Mouse (Mus musculus): Measurements from ENCODE around the gene Prkd2. TPM values are rescaled to one million over a fixed set of nuclear protein-coding genes. Genes with fewer than 3 reads are reported as not detected.
A peak's percentile ranks its signal among the peaks of the same experiment; 100 is the strongest.

Gene Prkd2
- polyA plus RNA-seq, 1 experiment from 2014 or later, result 11.1 TPM

DNA sequence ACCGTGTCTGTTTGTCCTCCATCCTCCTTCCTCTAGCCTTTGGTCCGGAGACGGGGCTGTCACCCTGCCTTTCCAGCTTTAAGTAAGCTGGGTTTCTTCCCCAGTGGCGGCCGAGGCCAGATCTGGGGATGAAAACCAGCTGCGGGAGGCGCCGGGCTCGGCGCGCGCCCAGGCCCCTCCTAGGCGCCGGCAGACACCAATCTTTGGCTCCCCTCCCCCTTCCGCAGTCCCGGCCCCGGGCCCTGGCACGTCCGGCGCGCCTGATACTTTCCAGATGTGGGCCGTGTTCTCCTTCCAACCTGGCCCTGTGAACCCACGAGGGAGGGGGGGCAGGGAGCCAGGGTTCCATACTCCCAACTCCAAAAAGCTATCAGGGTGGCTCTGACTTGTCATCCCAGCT lies 48.2 kb downstream of the Prkd2 start:
- peak overlapping the region; percentile 40 for H3K4me3 ChIP-seq (replicated peaks; ENCODE audit: low read length)
- H3K27ac ChIP-seq (ENCODE audit: low read length), result peak overlapping the region; percentile 97
- peaks cover 11% of the 10 kb centered on the region; the same call in 1 of the 2 replicates for H3K27me3 ChIP-seq (ENCODE audit: control insufficient read depth, insufficient read depth, low read length)
- peaks cover 5% of the 10 kb centered on the region for H3K9me3 ChIP-seq (replicated peaks; ENCODE audit: control insufficient read depth, low read length)
- ATAC-seq (ENCODE audit: insufficient read depth, low FRiP score), result peak; percentile 84
- H3K9ac ChIP-seq (ENCODE audit: low read length), result peak overlapping the region; percentile 37; the same call in 1 of the 2 replicates
- under 1% methylated on average over 23 of the region's 23 CpGs for WGBS
- peaks cover 6% of the 10 kb centered on the region for H3K36me3 ChIP-seq (ENCODE audit: control insufficient read depth, insufficient read depth, low read length)
- peaks cover 38% of the 10 kb centered on the region for H3K4me1 ChIP-seq (ENCODE audit: control insufficient read depth, insufficient read depth, low read length)
- H3K4me2 ChIP-seq (ENCODE audit: low read depth, low read length), result peak overlapping the region; percentile 68

DNA sequence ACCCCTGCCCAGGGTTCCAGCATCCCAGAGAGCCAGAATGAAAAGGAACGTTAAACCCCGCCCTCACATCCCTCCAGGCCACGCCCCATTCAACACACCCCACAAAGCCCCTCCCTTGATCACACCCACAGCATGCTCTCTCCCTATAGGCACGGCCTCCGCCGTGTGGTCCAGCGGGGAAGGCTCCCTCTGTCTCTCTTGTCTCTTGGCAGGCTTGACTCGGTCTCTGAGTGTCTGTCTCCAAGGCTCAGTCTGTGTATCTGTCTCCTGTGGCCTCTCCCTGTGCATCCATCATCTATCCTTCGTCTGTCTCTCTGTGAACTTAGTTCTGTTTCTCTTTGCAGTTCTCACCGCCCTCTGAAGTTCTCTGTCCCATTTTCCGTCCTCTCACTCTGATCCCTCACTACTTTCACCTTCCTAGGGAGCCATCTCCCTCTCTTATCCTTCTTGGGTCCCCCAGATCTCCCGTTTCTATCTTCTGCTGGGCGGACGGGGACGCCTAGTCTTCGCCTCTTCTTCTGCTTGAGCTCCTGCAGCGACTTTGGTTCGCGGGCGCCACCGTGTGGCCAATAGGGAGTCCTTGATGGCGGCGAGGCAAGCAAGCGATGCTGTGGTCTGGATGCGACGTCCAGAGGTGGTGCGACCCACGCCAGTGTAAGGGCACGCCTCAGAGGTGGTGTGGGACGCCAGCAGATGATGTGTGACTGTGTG lies 49.1 kb downstream of the Prkd2 start, which contains the start of gene Gng8:
Gene Gng8 (plus strand): TSS at position 146 of the 711 bp plus-strand sequence.
- under 1% methylated on average over 30 of the region's 30 CpGs for WGBS
- Histone ChIP-seq H3K36me3 (ENCODE audit: control insufficient read depth, insufficient read depth, low read length) (no peaks in the 10 kb centered on the region), H3K4me2 (ENCODE audit: low read depth, low read length) (peak within 1 kb of the TSS; percentile 68), H3K27ac (ENCODE audit: low read length) (peak within 1 kb of the TSS; percentile 97), H3K4me1 (ENCODE audit: control insufficient read depth, insufficient read depth, low read length) (peaks cover 38% of the 10 kb centered on the region), H3K27me3 (ENCODE audit: control insufficient read depth, insufficient read depth, low read length) (peaks cover 9% of the 10 kb centered on the region; the same call in 1 of the 2 replicates), H3K9me3 (replicated peaks; ENCODE audit: control insufficient read depth, low read length) (no peaks in the 10 kb centered on the region), H3K4me3 (replicated peaks; ENCODE audit: low read length) (peak within 1 kb of the TSS; percentile 40), H3K9ac (ENCODE audit: low read length) (peak within 1 kb of the TSS; percentile 65)
- peak; percentile 87 for ATAC-seq (ENCODE audit: insufficient read depth, low FRiP score)

DNA sequence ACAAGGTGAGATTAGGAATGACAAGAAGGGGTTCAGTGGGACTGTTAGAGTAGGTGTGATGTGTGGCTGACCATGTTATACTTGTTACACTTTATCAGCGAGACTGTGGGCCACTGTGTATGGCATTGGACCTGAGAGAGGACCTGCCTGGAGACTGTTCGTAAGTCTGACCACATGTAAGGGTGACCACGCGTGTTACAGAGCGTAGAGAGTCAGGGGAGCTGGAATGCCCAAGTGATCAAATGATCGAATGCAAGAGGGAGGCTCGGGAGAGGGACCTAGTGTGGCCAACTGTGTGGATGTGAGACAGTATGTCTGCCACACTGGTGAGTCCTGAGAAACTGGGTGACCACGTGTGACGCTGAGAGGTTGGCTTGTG lies 49.6 kb downstream of the Prkd2 start:
- no peak for ATAC-seq (ENCODE audit: insufficient read depth, low FRiP score)
- WGBS, result 43% methylated on average over 9 of the region's 9 CpGs
- peak overlapping the region; percentile 40 for H3K4me3 ChIP-seq (replicated peaks; ENCODE audit: low read length)
- peaks cover 38% of the 10 kb centered on the region for H3K4me1 ChIP-seq (ENCODE audit: control insufficient read depth, insufficient read depth, low read length)
- H3K27ac ChIP-seq (ENCODE audit: low read length), result peak overlapping the region; percentile 97
- peak overlapping the region; percentile 68 for H3K4me2 ChIP-seq (ENCODE audit: low read depth, low read length)
- H3K36me3 ChIP-seq (ENCODE audit: control insufficient read depth, insufficient read depth, low read length), result no peaks in the 10 kb centered on the region
- H3K27me3 ChIP-seq (ENCODE audit: control insufficient read depth, insufficient read depth, low read length), result peaks cover 9% of the 10 kb centered on the region; the same call in 1 of the 2 replicates
- H3K9ac ChIP-seq (ENCODE audit: low read length), result peak overlapping the region; percentile 59
- no peaks in the 10 kb centered on the region for H3K9me3 ChIP-seq (replicated peaks; ENCODE audit: control insufficient read depth, low read length)

DNA sequence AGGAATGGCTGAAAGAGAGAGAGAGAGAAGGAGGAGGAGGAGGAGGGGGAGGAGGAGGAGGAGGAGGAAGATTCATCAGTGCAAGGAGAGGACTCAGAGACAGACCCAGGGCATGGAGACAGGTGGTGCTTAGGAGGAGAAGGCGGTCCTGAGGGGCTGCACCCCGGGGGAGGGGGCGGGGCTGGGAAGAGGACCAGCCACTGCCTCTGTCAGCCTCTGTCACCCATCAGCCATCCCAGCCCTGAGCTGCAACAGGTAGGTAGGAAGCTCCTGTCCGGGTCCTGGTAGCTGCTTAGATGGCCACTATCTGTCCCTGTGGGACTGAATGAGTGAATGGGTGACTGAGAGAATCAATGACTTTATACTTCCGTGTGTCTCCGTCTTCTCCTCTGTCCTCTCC lies 50.9 kb downstream of the Prkd2 start:
- no peak overlapping the region for H3K9ac ChIP-seq (ENCODE audit: low read length)
- H3K4me1 ChIP-seq (ENCODE audit: control insufficient read depth, insufficient read depth, low read length), result peaks cover 38% of the 10 kb centered on the region
- H3K27ac ChIP-seq (ENCODE audit: low read length), result no peak overlapping the region
- H3K4me3 ChIP-seq (replicated peaks; ENCODE audit: low read length), result no peak overlapping the region; the same call in 1 of the 2 replicates
- no peaks in the 10 kb centered on the region for H3K9me3 ChIP-seq (replicated peaks; ENCODE audit: control insufficient read depth, low read length)
- H3K27me3 ChIP-seq (ENCODE audit: control insufficient read depth, insufficient read depth, low read length), result peaks cover 9% of the 10 kb centered on the region; the same call in 1 of the 2 replicates
- WGBS, result 14% methylated on average over 6 of the region's 6 CpGs
- H3K36me3 ChIP-seq (ENCODE audit: control insufficient read depth, insufficient read depth, low read length), result no peaks in the 10 kb centered on the region
- peak overlapping the region; percentile 68; the same call in 1 of the 2 replicates for H3K4me2 ChIP-seq (ENCODE audit: low read depth, low read length)
- ATAC-seq (ENCODE audit: insufficient read depth, low FRiP score), result no peak

GRCm38 (mm10) chr7:16894279-16894678 lies 51.6 kb downstream of the Prkd2 start:
- H3K36me3 ChIP-seq (ENCODE audit: control insufficient read depth, insufficient read depth, low read length), result no peaks in the 10 kb centered on the region
- no peak for ATAC-seq (ENCODE audit: insufficient read depth, low FRiP score)
- no peak overlapping the region for H3K4me3 ChIP-seq (replicated peaks; ENCODE audit: low read length)
- H3K4me1 ChIP-seq (ENCODE audit: control insufficient read depth, insufficient read depth, low read length), result peaks cover 38% of the 10 kb centered on the region
- H3K4me2 ChIP-seq (ENCODE audit: low read depth, low read length), result peak overlapping the region; percentile 55
- no peaks in the 10 kb centered on the region for H3K9me3 ChIP-seq (replicated peaks; ENCODE audit: control insufficient read depth, low read length)
- peaks cover 9% of the 10 kb centered on the region; the same call in 1 of the 2 replicates for H3K27me3 ChIP-seq (ENCODE audit: control insufficient read depth, insufficient read depth, low read length)
- no peak overlapping the region for H3K27ac ChIP-seq (ENCODE audit: low read length)
- WGBS, result 18% methylated on average over 4 of the region's 4 CpGs
- H3K9ac ChIP-seq (ENCODE audit: low read length), result peak overlapping the region; percentile 11; the same call in 1 of the 2 replicates

- ATAC-seq (ENCODE audit: insufficient read depth, low FRiP score), result no peak
- Histone ChIP-seq H3K27me3 (ENCODE audit: control insufficient read depth, insufficient read depth, low read length) (peaks cover 9% of the 10 kb centered on the region; the same call in 1 of the 2 replicates), H3K4me2 (ENCODE audit: low read depth, low read length) (peak overlapping the region; percentile 55), H3K27ac (ENCODE audit: low read length) (no peak overlapping the region; the same call in 1 of the 2 replicates), H3K9me3 (replicated peaks; ENCODE audit: control insufficient read depth, low read length) (no peaks in the 10 kb centered on the region), H3K36me3 (ENCODE audit: control insufficient read depth, insufficient read depth, low read length) (no peaks in the 10 kb centered on the region), H3K4me1 (ENCODE audit: control insufficient read depth, insufficient read depth, low read length) (peaks cover 38% of the 10 kb centered on the region), H3K4me3 (replicated peaks; ENCODE audit: low read length) (peak overlapping the region; percentile 33), H3K9ac (ENCODE audit: low read length) (peak overlapping the region; percentile 57)
- under 1% methylated on average over 24 of the region's 24 CpGs for WGBS
Measured at GRCm38 (mm10) chr7:16895000-16895399, 52.3 kb downstream of the Prkd2 start.

DNA sequence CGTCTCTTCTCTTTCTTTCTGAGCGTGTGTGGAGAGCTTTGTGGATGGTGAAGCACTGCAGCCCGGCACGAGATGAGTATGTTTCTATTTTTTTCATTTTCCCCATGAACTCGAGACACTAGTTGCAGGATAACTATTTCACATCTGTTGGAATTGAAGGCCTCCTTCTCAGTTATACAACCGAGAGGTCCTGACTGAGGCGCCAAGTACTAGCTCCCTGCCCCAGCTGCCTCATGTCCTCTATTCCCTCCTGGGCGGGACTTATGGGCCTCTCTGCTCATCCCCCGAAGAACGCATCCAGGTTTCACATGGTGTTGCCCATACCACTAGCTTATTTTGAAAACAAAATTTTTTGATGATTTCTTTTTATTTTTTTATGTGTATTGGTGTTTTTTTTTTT lies 52.8 kb downstream of the Prkd2 start:
- no peak overlapping the region for H3K27ac ChIP-seq (ENCODE audit: low read length)
- 29% methylated on average over 10 of the region's 10 CpGs for WGBS
- H3K4me3 ChIP-seq (replicated peaks; ENCODE audit: low read length), result peak overlapping the region; percentile 33
- peaks cover 9% of the 10 kb centered on the region; the same call in 1 of the 2 replicates for H3K27me3 ChIP-seq (ENCODE audit: control insufficient read depth, insufficient read depth, low read length)
- no peaks in the 10 kb centered on the region for H3K9me3 ChIP-seq (replicated peaks; ENCODE audit: control insufficient read depth, low read length)
- no peak for ATAC-seq (ENCODE audit: insufficient read depth, low FRiP score)
- no peaks in the 10 kb centered on the region for H3K36me3 ChIP-seq (ENCODE audit: control insufficient read depth, insufficient read depth, low read length)
- H3K9ac ChIP-seq (ENCODE audit: low read length), result peak overlapping the region; percentile 57
- peaks cover 34% of the 10 kb centered on the region for H3K4me1 ChIP-seq (ENCODE audit: control insufficient read depth, insufficient read depth, low read length)
- peak overlapping the region; percentile 55 for H3K4me2 ChIP-seq (ENCODE audit: low read depth, low read length)

- no peaks in the 10 kb centered on the region for H3K27me3 ChIP-seq (ENCODE audit: control insufficient read depth, insufficient read depth, low read length)
- no peak overlapping the region for H3K4me3 ChIP-seq (replicated peaks; ENCODE audit: low read length)
- ATAC-seq (ENCODE audit: insufficient read depth, low FRiP score), result no peak
- H3K9ac ChIP-seq (ENCODE audit: low read length), result peak overlapping the region; percentile 26; the same call in 1 of the 2 replicates
- WGBS, result 36% methylated on average over 5 of the region's 5 CpGs
- no peak overlapping the region for H3K27ac ChIP-seq (ENCODE audit: low read length)
- H3K36me3 ChIP-seq (ENCODE audit: control insufficient read depth, insufficient read depth, low read length), result no peaks in the 10 kb centered on the region
- H3K4me1 ChIP-seq (ENCODE audit: control insufficient read depth, insufficient read depth, low read length), result peaks cover 12% of the 10 kb centered on the region
- no peaks in the 10 kb centered on the region for H3K9me3 ChIP-seq (replicated peaks; ENCODE audit: control insufficient read depth, low read length)
- H3K4me2 ChIP-seq (ENCODE audit: low read depth, low read length), result no peak overlapping the region
Measured at GRCm38 (mm10) chr7:16900526-16900925, 57.8 kb downstream of the Prkd2 start.

GRCm38 (mm10) chr7:16903439-16903955 lies 60.8 kb downstream of the Prkd2 start:
- no peak overlapping the region for H3K4me2 ChIP-seq (ENCODE audit: low read depth, low read length)
- no peak overlapping the region for H3K27ac ChIP-seq (ENCODE audit: low read length)
- no peak for ATAC-seq (ENCODE audit: insufficient read depth, low FRiP score)
- 71% methylated on average over 2 of the region's 2 CpGs for WGBS
- no peaks in the 10 kb centered on the region for H3K36me3 ChIP-seq (ENCODE audit: control insufficient read depth, insufficient read depth, low read length)
- H3K4me3 ChIP-seq (replicated peaks; ENCODE audit: low read length), result no peak overlapping the region
- no peak overlapping the region for H3K9ac ChIP-seq (ENCODE audit: low read length)
- H3K4me1 ChIP-seq (ENCODE audit: control insufficient read depth, insufficient read depth, low read length), result peaks cover 27% of the 10 kb centered on the region
- H3K27me3 ChIP-seq (ENCODE audit: control insufficient read depth, insufficient read depth, low read length), result no peaks in the 10 kb centered on the region
- H3K9me3 ChIP-seq (replicated peaks; ENCODE audit: control insufficient read depth, low read length), result no peaks in the 10 kb centered on the region

Data from stomach, embryonic 16.5 days (tissue).